Mouse (Mus musculus) common myeloid progenitor, adult 5-6 weeks (primary cell): ENCODE data around the gene Zscan18. TPM values are rescaled to one million over a fixed set of nuclear protein-coding genes. Genes with fewer than 3 reads are reported as not detected.

Experiments used
- ATAC-seq: replicated peaks from 2 replicates; pipeline ENCODE4 v1.8.0; 2016; ENCODE audit warnings: low read depth, mild to moderate bottlenecking, moderate TSS enrichment, inconsistent platforms; ENCODE audit not compliant: poor library complexity, severe bottlenecking
- total RNA-seq: library from RNA; stranded (forward); fragments of 200-1000, 187-1606 nt; gene quantifications from 2 replicates; pipeline ENCODE4 v1.2.3, GENCODE M21; 2017

Gene Zscan18
- total RNA-seq, 1 experiment from 2014 or later = 5.7 TPM

- ATAC-seq = no peak
These were observed 68.5 kb downstream of the Zscan18 start, which contains the start of gene Vmn2r56 for GRCm38 (mm10) chr7:12734904-12735303. Vmn2r56 (minus strand) TSS chr7:12735004.

Other genes with a start within 250 kb of the Zscan18 start
- under 0.01 TPM in 1 of 2 replicates, not detected in the other for gene Vmn2r53, start 194.8 kb downstream of the Zscan18 start, total RNA-seq
- gene Vmn2r54, start 163.3 kb downstream of the Zscan18 start, total RNA-seq = not detected in 2 replicates
- not detected in 2 replicates for gene Vmn2r55, start 118.6 kb downstream of the Zscan18 start, total RNA-seq
- gene Vmn2r56, start 68.6 kb downstream of the Zscan18 start, total RNA-seq = not detected in 2 replicates
- 9.8 and 11.9 TPM in 2 replicates for gene Zfp329, start 15.2 kb upstream of the Zscan18 start, total RNA-seq
- gene Zfp110, start 31.1 kb upstream of the Zscan18 start, total RNA-seq = 25.2 and 44.3 TPM in 2 replicates
- gene Zfp128, start 77.5 kb upstream of the Zscan18 start, total RNA-seq = 1.4 and 2.8 TPM in 2 replicates
- 5.8 and 9.8 TPM in 2 replicates for gene Zscan22, start 94.2 kb upstream of the Zscan18 start, total RNA-seq
- 1,289 and 2,367 TPM in 2 replicates for gene Rps5, start 118.7 kb upstream of the Zscan18 start, total RNA-seq
- 0.24 and 0.55 TPM in 2 replicates for gene Rnf225, start 123.8 kb upstream of the Zscan18 start, total RNA-seq
- gene Zfp324, start 162.2 kb upstream of the Zscan18 start, total RNA-seq = 6.7 and 8.0 TPM in 2 replicates
- 3.7 and 3.8 TPM in 2 replicates for gene Zfp446, start 174.2 kb upstream of the Zscan18 start, total RNA-seq
- not detected in 2 replicates for gene Slc27a5, start 194.6 kb upstream of the Zscan18 start, total RNA-seq
- 481 and 549 TPM in 2 replicates for gene Trim28, start 195.5 kb upstream of the Zscan18 start, total RNA-seq
- gene Zbtb45, start 206.4 kb upstream of the Zscan18 start, total RNA-seq = 9.7 and 9.8 TPM in 2 replicates
- gene Chmp2a, start 231.2 kb upstream of the Zscan18 start, total RNA-seq = 147 and 158 TPM in 2 replicates
- gene Ube2m, start 234.6 kb upstream of the Zscan18 start, total RNA-seq = 97.7 and 99.2 TPM in 2 replicates